Mouse (Mus musculus): ENCODE measurements at regions not wholly inside any gene's neighbourhood (a gene's known extent, or its start where the extent isn't known, plus 50 kb on each side); places are given as distances from the start of the nearest gene placed in this dataset.

DNA sequence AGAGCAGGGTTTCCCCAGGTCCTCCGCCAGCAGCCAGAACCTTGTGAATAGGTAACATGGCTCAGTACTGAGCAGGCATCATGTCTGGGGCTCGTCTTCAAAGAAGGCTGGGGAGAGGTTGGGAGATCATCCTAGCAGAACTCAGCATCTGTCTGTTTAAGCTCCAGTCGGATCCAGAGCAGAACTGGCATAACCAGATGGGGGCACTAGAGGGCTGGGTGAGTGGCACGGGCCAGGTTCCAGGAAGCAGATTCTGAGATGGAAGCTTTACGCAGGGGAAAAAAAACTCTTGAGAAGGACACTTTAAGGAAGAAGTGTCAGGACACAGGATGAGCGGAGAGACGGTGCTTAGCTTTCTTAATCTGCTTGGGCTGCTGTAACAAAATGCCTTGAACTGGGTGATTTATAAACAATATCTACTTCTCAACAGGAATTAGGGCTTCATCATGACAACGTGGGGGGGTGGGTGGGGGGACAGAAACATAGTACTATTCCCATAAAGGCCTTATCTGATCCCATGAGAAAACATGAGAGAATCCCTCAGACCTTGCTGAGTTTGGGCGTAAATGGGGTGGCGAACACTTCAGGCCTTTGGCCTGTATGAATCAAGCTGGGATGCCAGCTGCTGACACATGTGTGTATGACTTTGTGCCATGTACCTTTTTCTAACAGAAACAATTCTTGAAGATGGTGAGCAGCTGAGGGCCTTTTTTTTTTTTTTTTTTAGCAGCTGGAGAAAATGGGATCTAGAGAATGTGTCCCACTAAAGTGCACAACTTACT, 69.6 kb upstream of the Creb5 start:
- Histone ChIP-seq H3K27ac (ENCODE audit: insufficient read depth, low read length) (no peak overlapping the region), H3K4me1 (ENCODE audit: control insufficient read depth, insufficient read depth, low read length) (no peaks in the 10 kb centered on the region), H3K4me3 (replicated peaks; ENCODE audit: insufficient read depth, low read depth, low read length) (no peak overlapping the region), H3K27me3 (ENCODE audit: control insufficient read depth, insufficient read depth, low read length) (no peaks in the 10 kb centered on the region)
- peak; percentile 68 to 75 for DNase-seq
- no peak for TF ChIP-seq POLR2A (IDR thresholded peaks at IDR 0.05; ENCODE audit: borderline replicate concordance, insufficient read depth, low read length)
- peak; percentile 77 for TF ChIP-seq CTCF (IDR thresholded peaks at IDR 0.05; ENCODE audit: borderline replicate concordance, insufficient read depth, low read depth, low read length)
- WGBS = 69% methylated on average over 10 of the region's 10 CpGs

DNA sequence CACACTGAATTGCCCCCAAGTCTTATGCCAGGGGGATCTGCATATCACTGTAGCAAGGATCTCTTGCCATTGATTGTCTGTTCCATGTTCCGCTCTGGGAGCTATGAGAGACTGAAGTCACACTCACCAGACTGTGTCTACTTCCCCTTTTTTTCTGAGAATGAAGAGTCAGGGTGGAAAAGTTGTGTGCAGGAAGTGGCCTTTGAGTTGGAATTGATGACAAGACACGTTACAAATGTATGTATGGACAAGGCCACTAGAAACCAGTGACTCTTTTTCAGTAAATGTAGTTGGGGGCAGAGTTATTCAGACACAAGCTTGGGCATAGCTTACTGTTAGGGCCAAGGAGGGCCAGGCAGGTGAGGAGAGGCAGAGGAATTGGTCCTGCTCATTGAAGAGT, 70.4 kb upstream of the Creb5 start:
- H3K4me1 ChIP-seq (ENCODE audit: control insufficient read depth, insufficient read depth, low read length) = no peaks in the 10 kb centered on the region
- H3K4me3 ChIP-seq (replicated peaks; ENCODE audit: insufficient read depth, low read depth, low read length) = no peak overlapping the region
- no peak for DNase-seq
- no peaks in the 10 kb centered on the region for H3K27me3 ChIP-seq (ENCODE audit: control insufficient read depth, insufficient read depth, low read length)
- H3K27ac ChIP-seq (ENCODE audit: insufficient read depth, low read length) = no peak overlapping the region
- 95% methylated on average over 2 of the region's 2 CpGs for WGBS
- TF ChIP-seq CTCF (IDR thresholded peaks at IDR 0.05; ENCODE audit: borderline replicate concordance, insufficient read depth, low read depth, low read length) = no peak
- no peak for TF ChIP-seq POLR2A (IDR thresholded peaks at IDR 0.05; ENCODE audit: borderline replicate concordance, insufficient read depth, low read length)

DNA sequence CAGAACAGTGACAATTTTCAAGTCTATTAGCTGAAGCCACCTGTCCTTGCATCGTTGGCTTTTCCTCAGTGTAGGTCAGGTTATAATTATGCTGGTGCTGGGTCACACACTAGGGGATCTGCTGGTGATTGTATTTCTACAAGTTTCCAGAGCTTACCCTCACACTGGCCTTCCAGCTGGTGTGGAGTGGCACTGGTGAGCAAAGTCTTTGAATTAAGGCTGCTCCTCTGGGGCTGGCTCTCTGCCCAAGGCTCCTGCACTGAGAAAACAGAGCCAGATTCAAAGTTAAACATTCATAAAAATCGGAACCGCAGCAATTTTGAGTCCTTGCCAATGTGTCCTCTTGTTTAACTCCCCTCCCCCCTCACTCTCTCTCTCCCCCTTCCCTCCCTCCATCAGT, 75.7 kb upstream of the Creb5 start:
- Histone ChIP-seq H3K27me3 (ENCODE audit: control insufficient read depth, insufficient read depth, low read length) (no peaks in the 10 kb centered on the region), H3K4me3 (replicated peaks; ENCODE audit: insufficient read depth, low read depth, low read length) (no peak overlapping the region), H3K27ac (ENCODE audit: insufficient read depth, low read length) (no peak overlapping the region), H3K4me1 (ENCODE audit: control insufficient read depth, insufficient read depth, low read length) (no peaks in the 10 kb centered on the region)
- TF ChIP-seq CTCF (IDR thresholded peaks at IDR 0.05; ENCODE audit: borderline replicate concordance, insufficient read depth, low read depth, low read length) (no peak), POLR2A (IDR thresholded peaks at IDR 0.05; ENCODE audit: borderline replicate concordance, insufficient read depth, low read length) (no peak)
- no peak for DNase-seq
- WGBS = 9% methylated on average over 3 of the region's 3 CpGs

DNA sequence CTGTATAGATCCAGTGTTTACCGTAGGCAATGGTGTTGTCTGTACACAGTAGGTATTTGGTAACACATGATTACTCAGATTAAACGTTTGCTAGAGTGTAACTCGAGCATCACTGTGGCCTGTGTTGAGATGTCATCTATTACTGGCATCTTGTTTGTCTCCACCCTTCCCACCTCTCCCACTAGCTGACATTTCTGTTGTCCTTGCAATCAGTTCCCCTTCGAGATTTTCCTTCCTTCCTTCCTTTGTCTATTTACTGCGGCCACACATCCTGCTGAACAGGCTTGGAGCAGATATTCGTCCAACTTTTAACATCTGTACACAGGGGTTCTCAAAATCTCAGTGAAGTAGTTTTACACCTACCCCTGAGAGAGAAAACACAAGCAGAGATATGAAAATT, 77.7 kb upstream of the Creb5 start:
- no peak for TF ChIP-seq POLR2A (IDR thresholded peaks at IDR 0.05; ENCODE audit: borderline replicate concordance, insufficient read depth, low read length)
- no peak for TF ChIP-seq CTCF (IDR thresholded peaks at IDR 0.05; ENCODE audit: borderline replicate concordance, insufficient read depth, low read depth, low read length)
- H3K27ac ChIP-seq (ENCODE audit: insufficient read depth, low read length) = no peak overlapping the region
- no peaks in the 10 kb centered on the region for H3K27me3 ChIP-seq (ENCODE audit: control insufficient read depth, insufficient read depth, low read length)
- H3K4me1 ChIP-seq (ENCODE audit: control insufficient read depth, insufficient read depth, low read length) = no peaks in the 10 kb centered on the region
- no peak overlapping the region for H3K4me3 ChIP-seq (replicated peaks; ENCODE audit: insufficient read depth, low read depth, low read length)
- no peak for DNase-seq
- WGBS = 75% methylated on average over 6 of the region's 6 CpGs

DNA sequence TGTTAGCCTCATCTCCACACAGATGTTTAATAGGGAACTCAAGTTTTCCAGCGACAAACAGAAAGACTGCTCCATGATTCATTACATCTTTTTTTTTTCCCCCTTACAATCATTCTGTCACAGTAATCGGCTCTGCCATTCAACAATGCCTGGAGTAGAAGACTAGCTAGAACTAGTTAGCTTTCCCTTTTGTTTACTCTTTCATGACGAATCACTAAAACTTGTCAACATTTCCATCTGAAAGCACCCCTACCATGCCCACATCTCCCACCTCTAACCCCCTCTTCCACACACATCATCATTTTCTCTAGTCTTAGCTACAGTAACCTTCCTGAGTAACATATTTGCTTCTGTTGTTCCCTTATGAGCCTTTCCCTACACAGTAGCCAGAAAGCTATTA, 78.6 kb upstream of the Creb5 start:
- H3K27me3 ChIP-seq (ENCODE audit: control insufficient read depth, insufficient read depth, low read length) = no peaks in the 10 kb centered on the region
- TF ChIP-seq CTCF (IDR thresholded peaks at IDR 0.05; ENCODE audit: borderline replicate concordance, insufficient read depth, low read depth, low read length) (no peak), POLR2A (IDR thresholded peaks at IDR 0.05; ENCODE audit: borderline replicate concordance, insufficient read depth, low read length) (no peak)
- no peak overlapping the region for H3K4me3 ChIP-seq (replicated peaks; ENCODE audit: insufficient read depth, low read depth, low read length)
- DNase-seq = no peak
- H3K27ac ChIP-seq (ENCODE audit: insufficient read depth, low read length) = no peak overlapping the region
- 39% methylated on average over 3 of the region's 3 CpGs for WGBS
- H3K4me1 ChIP-seq (ENCODE audit: control insufficient read depth, insufficient read depth, low read length) = no peaks in the 10 kb centered on the region

DNA sequence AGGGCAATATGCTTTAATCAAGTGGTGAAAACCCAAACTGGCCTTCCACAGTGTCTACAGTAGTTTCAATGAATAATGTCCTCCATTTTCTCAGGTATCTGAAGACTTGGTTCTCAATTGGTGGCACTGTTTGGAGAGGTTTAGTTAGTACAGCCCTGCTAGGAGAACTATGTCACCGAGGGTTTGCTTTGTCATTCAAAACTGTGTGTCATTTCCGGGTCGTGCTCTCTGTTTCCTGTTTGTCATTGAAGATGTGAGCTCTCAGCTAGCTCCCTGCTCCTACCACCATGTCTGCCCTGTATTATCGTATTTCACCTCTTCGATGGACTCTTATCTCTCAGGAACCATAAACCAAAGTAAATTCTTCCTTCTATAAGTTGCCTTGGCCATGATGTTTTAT, 79.3 kb upstream of the Creb5 start:
- Histone ChIP-seq H3K27me3 (ENCODE audit: control insufficient read depth, insufficient read depth, low read length) (no peaks in the 10 kb centered on the region), H3K4me1 (ENCODE audit: control insufficient read depth, insufficient read depth, low read length) (no peaks in the 10 kb centered on the region), H3K4me3 (replicated peaks; ENCODE audit: insufficient read depth, low read depth, low read length) (no peak overlapping the region), H3K27ac (ENCODE audit: insufficient read depth, low read length) (no peak overlapping the region)
- 86% methylated on average over 5 of the region's 5 CpGs for WGBS
- DNase-seq = no peak
- no peak for TF ChIP-seq POLR2A (IDR thresholded peaks at IDR 0.05; ENCODE audit: borderline replicate concordance, insufficient read depth, low read length)
- TF ChIP-seq CTCF (IDR thresholded peaks at IDR 0.05; ENCODE audit: borderline replicate concordance, insufficient read depth, low read depth, low read length) = no peak

DNA sequence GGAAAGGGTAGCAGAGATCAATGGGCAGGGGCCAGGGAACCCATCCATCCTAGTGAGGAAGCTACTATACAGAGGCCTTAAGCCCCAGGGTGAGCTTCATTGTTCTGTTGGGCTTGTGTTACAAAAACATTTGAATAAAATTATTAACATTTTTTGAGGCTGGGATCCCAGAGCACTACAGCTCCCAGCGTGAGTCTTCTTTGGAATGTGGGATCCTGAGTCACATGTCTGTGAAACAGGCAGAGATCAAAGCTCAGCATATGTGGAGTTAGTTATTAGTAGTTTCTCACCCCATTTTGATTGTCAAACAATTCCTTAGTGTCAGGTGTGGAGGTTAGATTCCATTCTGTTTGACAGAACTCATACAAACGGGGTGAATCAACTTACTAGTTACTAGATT, 79.7 kb upstream of the Creb5 start:
- no peak for DNase-seq
- no peak for TF ChIP-seq CTCF (IDR thresholded peaks at IDR 0.05; ENCODE audit: borderline replicate concordance, insufficient read depth, low read depth, low read length)
- TF ChIP-seq POLR2A (IDR thresholded peaks at IDR 0.05; ENCODE audit: borderline replicate concordance, insufficient read depth, low read length) = no peak
- no peaks in the 10 kb centered on the region for H3K27me3 ChIP-seq (ENCODE audit: control insufficient read depth, insufficient read depth, low read length)
- no peaks in the 10 kb centered on the region for H3K4me1 ChIP-seq (ENCODE audit: control insufficient read depth, insufficient read depth, low read length)
- no peak overlapping the region for H3K4me3 ChIP-seq (replicated peaks; ENCODE audit: insufficient read depth, low read depth, low read length)
- H3K27ac ChIP-seq (ENCODE audit: insufficient read depth, low read length) = no peak overlapping the region
- WGBS = 72% methylated on average over 2 of the region's 2 CpGs

DNA sequence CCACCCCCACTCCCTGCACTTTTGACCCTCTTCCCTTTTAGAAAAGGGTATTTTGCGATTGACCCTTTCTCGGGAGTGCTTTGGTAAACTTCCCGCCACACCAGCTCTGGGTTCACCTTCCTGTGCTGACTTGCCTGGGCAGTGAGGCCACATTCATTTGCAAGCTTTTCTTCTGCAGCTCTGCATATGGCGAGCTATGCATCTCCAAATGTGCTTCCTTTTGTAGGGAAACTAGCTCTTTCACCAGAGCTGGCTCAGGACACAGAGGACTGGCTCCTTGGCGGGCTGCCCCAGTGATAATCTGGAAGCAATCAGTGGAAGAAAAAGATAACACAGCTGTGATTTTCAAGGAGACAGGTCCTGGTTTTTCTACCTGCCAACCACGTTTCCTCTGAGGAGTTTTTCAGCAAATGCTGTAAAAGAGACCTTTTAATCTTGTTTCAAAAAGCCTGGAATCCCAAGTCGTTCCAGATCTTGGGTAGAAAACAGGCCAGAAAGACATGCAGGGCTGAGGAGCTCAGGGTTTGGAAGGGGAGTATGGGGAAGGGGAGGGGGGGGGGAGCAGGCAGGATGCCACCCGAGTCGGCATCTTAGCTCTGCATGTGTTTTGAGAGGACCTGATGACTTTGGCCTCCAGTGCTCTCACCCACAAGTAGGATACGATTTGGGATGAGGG, 85.7 kb upstream of the Creb5 start:
- Histone ChIP-seq H3K27me3 (ENCODE audit: control insufficient read depth, insufficient read depth, low read length) (no peaks in the 10 kb centered on the region), H3K27ac (ENCODE audit: insufficient read depth, low read length) (no peak overlapping the region), H3K4me3 (replicated peaks; ENCODE audit: insufficient read depth, low read depth, low read length) (no peak overlapping the region), H3K4me1 (ENCODE audit: control insufficient read depth, insufficient read depth, low read length) (no peaks in the 10 kb centered on the region)
- DNase-seq = peak in 1 of 2 experiments; percentile 31
- WGBS = 25% methylated on average over 10 of the region's 10 CpGs
- TF ChIP-seq CTCF (IDR thresholded peaks at IDR 0.05; ENCODE audit: borderline replicate concordance, insufficient read depth, low read depth, low read length) (no peak), POLR2A (IDR thresholded peaks at IDR 0.05; ENCODE audit: borderline replicate concordance, insufficient read depth, low read length) (no peak)

All from cerebellum, adult 2 months (tissue).